Mouse (Mus musculus) thymus, adult 2 months (tissue): Measurements from ENCODE around the gene Pigl. TPM values are rescaled to one million over a fixed set of nuclear protein-coding genes. Genes with fewer than 3 reads are reported as not detected.

Experiments used
- DNase-seq: peaks from one replicate; pipeline ENCODE4 v3.0.0; 2021
- H3K27ac ChIP-seq: fragments of 200-500 bp; 2 replicates; pipeline ENCODE4 v1.5.1; 2012; ENCODE audit warnings: low read length, control low read depth; ENCODE audit not compliant: control insufficient read depth, insufficient read depth
- H3K27me3 ChIP-seq: fragments of 200-500 bp; 2 replicates; pipeline ENCODE4 v1.6.1; 2012; ENCODE audit warnings: mild to moderate bottlenecking, low read length, moderate library complexity, mixed read lengths; ENCODE audit not compliant: control insufficient read depth, insufficient read depth
- H3K36me3 ChIP-seq: fragments of 200-500 bp; 2 replicates; pipeline ENCODE4 v1.6.1; 2012; ENCODE audit warnings: mild to moderate bottlenecking, low read length, moderate library complexity; ENCODE audit not compliant: control insufficient read depth, insufficient read depth
- H3K4me1 ChIP-seq: fragments of 200-500 bp; replicated peaks from 2 replicates; pipeline ENCODE4 v1.6.1; 2012; ENCODE audit warnings: low read length; ENCODE audit not compliant: control insufficient read depth, insufficient read depth
- H3K4me3 ChIP-seq: fragments of 200-500 bp; 2 replicates; pipeline ENCODE4 v1.5.1; 2012; ENCODE audit warnings: mild to moderate bottlenecking, low read length, control low read depth, moderate library complexity; ENCODE audit not compliant: control insufficient read depth, insufficient read depth
- CTCF ChIP-seq: fragments of 200-500 bp; IDR thresholded peaks from 2 replicates; pipeline ENCODE4 v1.5.1; 2012; ENCODE audit warnings: mild to moderate bottlenecking, control low read depth, low read length, moderate library complexity, borderline replicate concordance; ENCODE audit not compliant: control insufficient read depth, poor library complexity, insufficient read depth; ENCODE audit errors: extremely low read depth
- POLR2A ChIP-seq: fragments of 200-500 bp; IDR thresholded peaks from 2 replicates; pipeline ENCODE4 v1.6.1; 2012; ENCODE audit warnings: mild to moderate bottlenecking, low read length, control low read depth, moderate library complexity; ENCODE audit not compliant: control insufficient read depth, poor library complexity, insufficient read depth; ENCODE audit errors: extremely low read depth
- WGBS: fragments of 180-500 bp; shearing (Covaris S2); methylation state at CpG from one replicate; pipeline ENCODE4 v1.1.7; 2018; 5-methylcytosine and 5-hydroxymethylcytosine counted together
- polyA plus RNA-seq: library from polyadenylated mRNA; depleted of rRNA; stranded (reverse); fragments of >200 nt; gene quantifications from 2 replicates; pipeline ENCODE4 v1.2.3, GENCODE M21; 2012

The Pigl gene
- polyA plus RNA-seq, 1 experiment = 8.4 TPM

DNA sequence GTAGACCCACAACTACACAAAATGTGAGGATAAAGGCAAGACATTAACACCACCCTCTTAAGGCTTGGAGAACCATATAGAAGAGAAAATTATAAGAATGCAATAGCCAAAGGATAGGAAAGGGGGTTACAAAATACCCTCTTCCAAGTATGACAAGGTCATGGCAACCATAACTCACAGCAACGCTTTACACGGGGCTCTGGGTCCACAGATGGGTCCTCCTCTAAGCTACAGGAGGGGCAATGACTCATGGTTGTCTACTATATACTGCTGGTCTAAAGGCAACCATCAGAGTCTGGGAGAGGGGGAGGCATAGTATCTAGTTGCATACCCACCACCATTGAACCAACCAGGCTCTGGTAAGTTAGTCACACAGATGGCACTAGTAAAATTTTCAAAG is 26.0 kb upstream of the Pigl start:
- Histone ChIP-seq H3K4me1 (no peaks in the 10 kb centered on the region), H3K36me3 (peaks cover 54% of the 10 kb centered on the region), H3K27ac (no peak overlapping the region), H3K4me3 (no peak overlapping the region), H3K27me3 (no peaks in the 10 kb centered on the region)
- 97% methylated on average over 2 of the region's 2 CpGs for WGBS
- TF ChIP-seq CTCF (no peak), POLR2A (no peak)
- no peak for DNase-seq

DNA sequence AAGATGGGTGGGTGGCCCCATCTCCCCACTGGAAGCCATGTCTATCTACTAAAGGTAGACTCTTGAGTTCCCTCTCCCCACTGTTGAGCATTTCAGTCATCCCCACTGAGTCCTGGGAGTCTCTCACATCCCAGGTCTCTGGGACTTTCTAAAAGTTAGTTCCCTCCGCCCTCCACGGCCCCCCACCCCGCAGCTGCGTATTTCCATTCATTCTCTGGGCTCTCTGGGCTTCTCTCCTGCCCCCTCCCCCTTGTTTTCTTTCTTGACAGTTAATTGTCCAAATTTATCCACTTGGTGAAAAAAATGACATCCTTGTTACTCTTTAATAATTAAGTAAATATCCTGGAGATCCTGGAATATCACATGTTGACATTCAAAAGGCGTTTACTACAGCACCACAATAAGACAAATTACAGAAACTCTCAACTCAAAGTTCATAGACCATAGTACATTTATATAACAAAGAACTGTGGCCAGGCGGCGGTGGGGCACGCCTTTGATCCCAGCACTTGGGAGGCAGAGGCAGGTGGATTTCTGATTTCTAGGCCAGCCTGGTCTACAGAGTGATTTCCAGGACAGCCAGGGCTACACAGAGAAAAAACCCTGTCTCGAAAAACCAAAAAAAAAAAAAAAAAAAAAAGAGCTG is 17.5 kb upstream of the Pigl start:
- Histone ChIP-seq H3K36me3 (peaks cover 21% of the 10 kb centered on the region), H3K4me3 (no peak overlapping the region), H3K27me3 (no peaks in the 10 kb centered on the region), H3K27ac (no peak overlapping the region), H3K4me1 (no peaks in the 10 kb centered on the region)
- TF ChIP-seq POLR2A = no peak
- TF ChIP-seq CTCF = no peak
- DNase-seq = no peak
- WGBS = 95% methylated on average over 9 of the region's 9 CpGs

GRCm38 (mm10) chr11:62445799-62446198 is 12.5 kb upstream of the Pigl start:
- H3K4me3 ChIP-seq = no peak overlapping the region
- no peak for DNase-seq
- no peak overlapping the region for H3K27ac ChIP-seq
- WGBS = 86% methylated on average over 3 of the region's 3 CpGs
- H3K4me1 ChIP-seq = no peaks in the 10 kb centered on the region
- H3K36me3 ChIP-seq = peaks cover 17% of the 10 kb centered on the region
- H3K27me3 ChIP-seq = no peaks in the 10 kb centered on the region
- TF ChIP-seq POLR2A (no peak), CTCF (no peak)

- Histone ChIP-seq H3K4me1 (peaks cover 3% of the 10 kb centered on the region), H3K36me3 (peaks cover 12% of the 10 kb centered on the region), H3K27me3 (no peaks in the 10 kb centered on the region), H3K27ac (no peak overlapping the region), H3K4me3 (no peak overlapping the region)
- WGBS = 93% methylated on average over 6 of the region's 6 CpGs
- TF ChIP-seq CTCF (no peak), POLR2A (no peak)
- DNase-seq = no peak
Observed at GRCm38 (mm10) chr11:62448971-62449370, 9.3 kb upstream of the Pigl start.

DNA sequence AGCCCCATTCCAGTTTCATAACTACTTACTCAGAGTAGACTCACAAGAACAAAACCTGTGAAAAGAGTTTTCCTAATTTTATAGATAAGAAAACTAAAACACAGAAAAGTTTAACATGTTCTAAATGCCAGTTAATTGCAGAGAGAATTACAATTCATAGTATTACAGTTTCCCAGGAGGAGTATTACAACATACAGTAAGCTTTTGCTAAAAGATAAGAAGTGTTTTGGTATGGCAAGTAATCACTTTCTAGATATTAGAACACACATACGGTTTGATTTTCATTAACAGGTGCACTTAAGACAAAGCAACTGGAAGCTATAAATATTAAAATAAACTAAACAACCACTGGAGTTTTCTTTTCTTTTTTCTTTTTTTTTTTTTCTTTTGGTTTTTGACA is 3.1 kb upstream of the Pigl start:
- Histone ChIP-seq H3K27me3 (no peaks in the 10 kb centered on the region), H3K4me3 (no peak overlapping the region), H3K27ac (no peak overlapping the region), H3K4me1 (peaks cover 3% of the 10 kb centered on the region), H3K36me3 (no peaks in the 10 kb centered on the region)
- no peak for DNase-seq
- TF ChIP-seq POLR2A (no peak), CTCF (no peak)
- 60% methylated on average over 1 of the region's 1 CpGs for WGBS

DNA sequence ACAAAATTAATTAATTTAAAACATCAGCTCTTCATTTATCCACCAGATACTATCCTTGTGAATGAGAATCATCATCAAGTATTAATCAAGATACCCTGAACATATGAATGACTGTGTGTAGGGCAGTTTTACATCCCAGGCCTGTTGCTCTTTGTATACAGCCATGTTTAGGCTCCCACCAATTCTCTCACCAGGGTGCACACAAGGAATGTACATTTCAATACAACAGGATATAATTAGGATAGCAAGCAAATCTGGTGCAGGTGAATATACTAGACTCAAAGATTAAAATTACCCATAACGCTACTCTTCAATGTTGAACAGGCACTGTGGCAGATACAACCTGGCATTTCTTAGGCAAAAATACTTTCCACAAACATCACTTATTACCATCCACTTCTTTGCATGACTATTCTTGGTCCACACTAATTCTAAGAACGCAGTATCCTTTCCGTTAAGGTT is 2.2 kb upstream of the Pigl start:
- Histone ChIP-seq H3K4me3 (no peak overlapping the region; the same call in 1 of the 2 replicates), H3K36me3 (no peaks in the 10 kb centered on the region), H3K4me1 (peaks cover 3% of the 10 kb centered on the region), H3K27ac (peak overlapping the region; percentile 87; the same call in 1 of the 2 replicates), H3K27me3 (no peaks in the 10 kb centered on the region)
- TF ChIP-seq CTCF (no peak), POLR2A (no peak)
- WGBS = 6% methylated on average over 3 of the region's 3 CpGs
- DNase-seq = no peak
